Mouse (Mus musculus) hindlimb bud, embryonic 11.5 days (tissue): ENCODE measurements at regions not wholly inside any gene's neighbourhood (a gene's known extent, or its start where the extent isn't known, plus 50 kb on each side); places are given as distances from the start of the nearest gene placed in this dataset.

Experiments
- DNase-seq: peaks from one replicate; pipeline ENCODE4 v3.0.0-alpha.2; 2012; ENCODE audit warnings: low read depth, low spot score; ENCODE audit errors: extremely low spot score

DNA sequence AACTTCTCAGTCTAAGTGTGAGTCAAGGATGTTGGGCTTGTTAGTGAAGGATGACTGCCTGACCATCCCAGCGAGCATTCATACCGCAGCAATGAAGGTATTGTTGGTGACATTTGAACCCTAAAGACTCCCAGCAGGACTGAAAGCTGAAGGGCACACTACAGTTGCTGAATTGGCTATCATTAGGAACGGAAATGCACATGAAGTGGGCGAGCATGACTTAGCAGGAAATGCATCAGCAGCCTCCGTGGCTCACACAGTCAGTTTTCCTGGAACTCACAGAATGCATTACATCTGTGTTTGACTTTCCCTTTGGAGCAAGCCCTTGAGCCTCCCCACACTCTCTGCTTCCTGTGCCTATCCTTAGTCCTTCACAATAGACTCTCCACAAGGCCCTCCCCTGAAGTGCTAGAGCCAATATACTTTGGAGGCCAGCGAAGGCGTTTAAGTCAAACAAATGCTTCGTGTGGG, 63.9 kb downstream of the Tmco5 start:
- DNase-seq: no peak

DNA sequence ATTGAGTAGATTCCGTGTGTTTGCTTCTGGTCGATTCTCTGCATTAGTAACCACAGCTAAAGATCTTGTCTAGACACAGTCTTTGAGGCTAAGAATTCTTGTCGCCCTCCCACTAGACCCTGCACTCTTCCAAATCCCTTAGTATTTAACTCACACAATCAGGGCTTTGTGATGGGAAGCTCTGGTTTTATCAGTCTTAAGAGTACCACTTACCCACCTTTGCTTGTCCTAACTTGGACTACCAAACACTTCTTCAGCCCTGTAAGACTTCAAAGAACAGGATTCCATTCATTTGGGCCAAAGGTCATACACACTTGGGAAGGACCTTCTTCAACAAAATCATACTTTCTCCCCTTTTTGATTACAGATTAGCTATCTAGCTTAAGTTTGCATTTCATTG, 70.0 kb downstream of the Tmco5 start:
- DNase-seq: no peak

DNA sequence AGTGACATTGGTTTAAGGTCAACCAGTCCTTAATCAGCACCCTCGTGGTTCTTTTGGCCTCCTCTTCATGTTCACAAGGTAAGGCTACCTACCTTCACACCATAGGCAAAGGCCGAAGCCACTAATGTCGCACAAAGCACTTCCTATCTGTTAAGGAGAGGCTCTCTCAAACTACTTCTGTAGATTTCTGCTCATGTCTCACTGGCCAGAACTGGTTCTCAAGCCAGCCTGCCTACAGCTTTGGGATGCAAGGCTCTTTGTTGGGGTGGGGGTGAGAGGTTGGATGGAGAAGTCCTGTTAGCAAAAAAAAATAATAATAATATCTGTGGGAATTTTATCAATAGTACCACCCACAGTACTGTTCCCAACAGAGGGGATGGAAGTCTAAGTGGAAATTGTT, 71.2 kb downstream of the Tmco5 start:
- no peak for DNase-seq

DNA sequence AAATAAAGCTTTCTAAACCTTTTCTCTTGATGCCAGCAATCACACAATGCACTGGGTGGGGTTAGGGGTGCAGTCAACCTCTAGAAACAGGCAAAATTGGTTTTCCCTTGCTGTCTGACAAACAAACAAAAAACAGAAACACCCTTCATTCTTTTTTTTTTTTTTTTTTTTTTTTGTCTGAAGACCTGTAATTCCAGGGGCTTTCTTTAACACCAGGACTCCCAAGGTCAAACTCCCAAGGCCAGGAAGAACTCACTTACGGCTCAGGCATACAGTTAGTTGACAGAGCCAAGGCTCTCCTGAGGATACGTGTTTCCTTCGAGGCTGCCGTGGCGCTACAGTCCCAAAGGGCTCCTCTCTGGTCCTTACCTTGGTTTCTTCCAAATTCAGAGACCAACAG, 71.7 kb downstream of the Tmco5 start:
- DNase-seq: no peak

DNA sequence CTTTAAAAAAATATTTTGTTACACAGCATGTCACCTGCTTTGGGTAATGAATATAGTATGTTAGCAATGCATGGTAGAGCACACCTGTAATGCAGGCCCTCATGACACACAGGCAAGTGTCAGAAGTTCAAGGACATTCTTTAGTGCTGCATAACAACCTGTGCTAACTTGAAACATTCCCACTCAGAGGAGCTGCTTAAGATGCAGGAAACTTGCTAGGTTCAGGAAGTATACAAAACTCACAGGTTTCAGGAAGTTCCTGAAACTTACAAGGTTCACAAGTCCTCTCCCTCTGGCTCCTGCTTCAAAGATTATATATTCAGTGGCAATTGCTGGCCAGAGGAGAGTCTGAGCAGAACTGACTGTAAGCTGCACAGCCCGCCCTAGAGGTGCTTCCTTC, 73.0 kb downstream of the Tmco5 start:
- no peak for DNase-seq

DNA sequence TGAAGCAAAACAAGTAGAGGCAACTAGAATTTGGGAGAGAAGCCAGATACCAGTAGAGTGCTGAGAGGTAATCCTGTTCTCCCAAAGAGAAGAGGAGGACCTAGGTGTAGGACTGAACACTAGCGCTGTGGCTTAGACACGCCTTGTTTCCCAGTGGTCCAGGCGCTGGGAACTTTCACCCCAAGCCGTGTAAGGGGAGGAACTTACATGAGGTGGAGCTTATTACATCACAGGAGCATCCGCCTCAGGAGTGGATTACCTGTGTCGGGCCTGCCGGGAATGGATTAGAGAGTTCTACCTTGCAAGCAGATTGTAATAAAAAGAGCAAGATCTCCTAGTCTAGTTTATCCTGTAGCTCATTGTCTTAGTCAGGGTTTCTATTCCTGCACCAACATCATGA, 75.8 kb downstream of the Tmco5 start:
- no peak for DNase-seq

DNA sequence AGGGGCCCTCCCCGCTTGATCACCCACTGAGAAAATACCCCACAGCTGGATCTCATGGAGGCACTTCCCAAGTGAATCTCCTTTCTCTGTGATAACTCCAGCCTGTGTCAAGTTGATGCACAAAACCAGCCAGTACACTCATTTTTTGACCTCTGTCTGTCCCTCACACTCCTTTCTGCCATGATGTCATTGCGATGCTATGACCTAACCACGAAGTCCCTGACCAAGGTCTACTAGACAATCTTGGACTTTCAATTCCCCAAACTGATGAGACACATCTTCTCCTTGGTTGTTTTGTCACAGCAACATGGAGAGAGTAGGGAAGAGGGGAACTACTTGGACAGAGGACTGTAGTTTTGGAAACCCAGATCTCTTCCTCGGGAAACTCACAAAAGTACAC, 76.4 kb downstream of the Tmco5 start:
- no peak for DNase-seq

DNA sequence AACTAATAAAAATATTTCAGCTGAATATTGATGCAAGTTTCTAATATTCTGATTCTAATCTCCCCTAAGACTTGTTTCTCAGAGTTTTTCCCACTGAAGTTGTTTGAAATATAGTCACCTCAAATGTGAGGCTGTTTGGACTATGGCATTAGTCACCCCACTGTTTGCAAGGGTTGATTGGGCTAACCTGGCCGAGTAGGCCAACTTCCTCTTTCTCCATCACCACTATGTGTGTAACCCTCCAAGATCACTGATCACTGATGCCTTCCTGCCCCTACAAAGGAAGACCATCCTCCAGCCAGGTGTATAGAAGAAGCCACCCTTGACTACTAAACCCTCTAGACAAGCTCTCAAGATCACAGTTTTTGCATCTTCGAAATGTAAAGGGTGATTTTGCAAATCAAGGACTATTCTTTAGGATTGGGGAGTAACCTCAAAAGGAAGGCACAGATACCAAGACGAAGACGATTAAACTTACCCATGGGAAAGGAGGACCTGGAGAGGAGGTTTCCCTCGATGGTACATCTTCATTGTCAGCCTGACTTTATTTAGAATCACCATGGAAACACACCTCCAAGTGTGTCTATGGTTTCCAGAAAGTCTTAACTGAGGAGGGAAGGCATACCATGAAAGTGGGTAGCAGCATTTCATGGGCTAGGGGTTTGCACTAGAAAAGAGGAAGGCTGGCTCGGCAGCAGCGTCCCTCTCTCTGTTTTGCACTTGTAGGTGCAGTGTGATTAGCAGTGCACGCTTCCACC, 84.8 kb downstream of the Tmco5 start:
- no peak for DNase-seq

DNA sequence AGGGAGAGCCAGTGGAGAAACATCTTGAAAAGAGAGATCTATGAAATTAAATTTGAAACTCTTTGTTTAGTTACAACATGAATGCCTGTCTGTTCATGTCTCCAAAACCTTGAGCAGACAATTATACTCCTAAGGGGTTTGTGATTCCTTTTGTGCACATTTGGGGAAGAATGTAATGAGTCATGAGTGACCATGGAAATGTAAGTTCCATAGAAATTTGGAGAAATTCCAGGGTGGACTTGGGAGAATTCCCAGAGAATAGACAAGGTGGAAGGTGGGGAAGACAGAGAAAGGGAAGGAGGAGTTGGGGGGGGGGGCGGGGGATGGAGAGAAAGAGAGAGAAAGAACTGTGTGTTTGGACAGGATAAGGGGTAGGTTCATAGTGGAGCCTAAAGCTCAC, 87.8 kb downstream of the Tmco5 start:
- no peak for DNase-seq

DNA sequence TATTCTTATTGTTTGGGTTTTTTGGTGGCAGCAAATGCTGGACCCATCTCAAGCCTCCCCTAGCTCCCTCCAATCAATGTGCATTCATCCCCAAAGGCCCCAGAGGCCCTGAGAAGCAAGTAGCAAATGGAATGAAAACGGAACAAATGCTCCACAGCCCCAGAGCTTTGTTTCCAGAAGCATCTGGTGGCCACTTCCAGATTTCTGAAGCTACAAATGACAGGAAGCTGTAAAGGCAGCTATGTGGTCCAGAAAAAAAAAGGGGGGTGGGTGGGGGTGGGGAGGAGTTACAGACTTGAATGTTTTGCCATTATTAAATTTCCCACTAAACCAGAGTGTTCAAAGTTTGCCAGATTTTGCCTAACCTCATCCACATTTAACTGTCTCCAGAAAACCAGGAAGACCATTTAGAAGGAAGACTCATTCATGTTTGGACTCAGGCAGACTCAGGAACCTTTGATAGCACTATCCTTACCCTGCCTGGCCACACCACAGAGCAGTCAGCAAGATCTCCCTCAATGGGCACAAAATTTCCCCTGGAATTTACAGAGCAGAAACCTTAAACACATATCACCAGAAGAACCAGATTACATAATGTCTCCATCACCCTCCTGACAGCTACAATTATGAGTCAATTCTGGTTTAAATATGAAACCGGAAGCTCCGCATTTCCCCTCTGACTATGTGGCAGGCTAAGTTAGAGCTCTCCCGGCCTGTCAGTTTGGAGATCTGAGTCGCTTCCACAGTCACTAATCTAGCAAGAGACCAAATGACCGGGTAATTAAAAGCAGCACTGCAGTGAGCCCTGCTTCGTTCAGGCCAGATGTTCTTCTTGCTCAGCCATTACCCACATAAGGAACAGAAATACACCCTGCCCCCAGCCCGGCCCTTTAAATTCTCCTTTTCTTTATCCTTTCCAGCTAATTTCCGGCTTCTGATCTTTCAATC, 93.4 kb downstream of the Tmco5 start:
- DNase-seq: peak; percentile 85

DNA sequence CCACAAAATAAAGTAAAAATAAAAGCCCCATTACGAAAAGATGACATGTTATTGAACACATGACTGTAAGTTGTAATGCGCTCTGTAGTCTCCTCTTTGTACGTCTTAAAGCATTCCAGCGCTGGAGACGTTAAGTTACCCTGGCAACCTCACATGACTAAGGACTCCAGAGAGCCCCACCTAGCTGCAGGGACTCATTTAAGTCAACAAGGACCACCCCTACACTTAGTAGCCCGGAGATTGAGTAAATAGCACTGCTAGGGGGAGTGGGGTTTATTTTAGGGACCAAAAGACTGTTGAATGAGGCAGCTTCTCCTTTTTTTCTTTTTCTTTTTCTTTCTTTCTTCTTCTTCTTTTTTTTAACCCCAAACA, 94.1 kb downstream of the Tmco5 start:
- DNase-seq: no peak

DNA sequence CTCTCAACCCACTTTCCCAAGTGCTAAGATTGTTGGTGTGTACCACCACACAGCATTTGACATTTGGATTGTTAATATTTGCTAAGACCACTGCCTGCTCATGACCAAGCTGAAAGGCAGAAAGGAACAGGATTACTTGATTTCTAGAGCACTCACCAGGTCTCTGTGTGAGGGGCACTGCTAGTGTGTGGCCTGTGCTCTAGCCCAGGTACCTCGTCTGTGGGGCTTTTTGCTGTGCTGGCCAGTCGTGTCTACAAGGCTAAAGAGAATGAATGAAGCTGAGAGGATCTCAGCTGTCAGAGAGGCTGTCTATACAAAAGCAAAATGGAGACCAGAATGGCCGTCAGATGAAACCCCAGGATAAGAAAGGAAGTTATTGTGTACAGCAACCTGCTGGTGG, 95.0 kb downstream of the Tmco5 start:
- DNase-seq: no peak

DNA sequence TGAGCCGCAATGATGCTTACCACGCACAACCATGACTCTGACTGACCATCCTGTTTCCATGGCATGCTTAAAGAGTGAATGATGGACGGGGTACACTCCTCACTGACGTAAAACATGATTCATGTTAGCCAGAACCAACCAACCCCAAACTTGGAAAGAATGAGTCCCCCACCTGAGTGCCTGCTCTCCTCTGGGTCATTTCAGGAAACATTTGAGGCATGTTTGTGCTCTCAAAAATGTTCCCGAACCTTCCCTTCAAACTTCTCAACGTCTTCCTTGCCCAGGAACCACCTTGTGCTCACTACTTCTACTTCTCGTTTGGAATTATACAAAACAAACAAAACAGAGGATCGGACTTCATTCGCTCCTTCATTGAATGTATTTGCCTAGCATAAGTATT, 95.7 kb downstream of the Tmco5 start:
- no peak for DNase-seq

DNA sequence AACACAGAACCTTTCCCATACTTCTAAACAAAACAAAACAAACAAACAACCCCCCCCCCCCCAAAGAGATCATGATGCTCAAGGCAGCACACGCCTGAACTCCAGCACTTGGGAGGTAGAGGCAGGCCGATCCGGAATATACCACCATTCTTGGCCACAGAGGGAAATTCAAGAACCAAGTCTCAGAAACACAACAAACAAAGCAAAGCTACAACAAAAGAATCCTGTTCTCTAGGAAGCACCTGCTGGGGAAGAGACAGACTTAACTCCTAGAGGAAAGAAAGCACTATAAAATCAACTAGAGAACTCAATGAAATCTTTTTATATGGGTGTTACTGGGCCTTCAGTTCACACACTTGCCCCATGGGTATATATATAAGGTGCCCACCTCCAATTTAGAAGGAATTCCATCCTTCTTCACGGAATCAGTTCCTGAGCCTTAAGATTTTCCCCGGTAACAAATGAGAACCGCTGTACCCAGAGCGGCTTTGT, 96.1 kb downstream of the Tmco5 start:
- no peak for DNase-seq

DNA sequence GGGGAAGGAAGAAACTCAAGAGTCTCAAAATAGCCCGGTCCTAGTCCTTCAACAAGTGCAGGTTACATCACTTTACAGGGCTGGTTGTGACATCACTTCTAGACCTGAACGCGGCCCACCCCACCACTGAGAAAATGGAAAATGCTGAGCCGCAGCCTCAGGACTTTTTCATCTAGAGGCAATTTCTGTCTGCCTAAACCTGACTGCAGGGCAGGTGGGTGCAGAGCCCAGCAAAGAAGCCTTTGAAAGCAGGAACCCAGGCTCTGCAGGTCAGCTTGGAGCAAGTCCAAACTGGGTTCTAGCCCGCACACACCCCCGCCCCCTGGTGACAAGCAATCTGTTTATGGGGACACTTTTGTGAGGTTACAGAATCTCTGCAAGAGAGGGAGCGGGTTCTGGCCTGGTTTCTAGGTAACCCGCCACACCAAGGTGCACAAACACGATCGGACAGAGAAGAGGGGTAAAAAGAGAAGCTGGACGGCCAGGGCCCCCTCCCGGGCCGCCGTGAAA, 96.7 kb downstream of the Tmco5 start:
- no peak for DNase-seq

DNA sequence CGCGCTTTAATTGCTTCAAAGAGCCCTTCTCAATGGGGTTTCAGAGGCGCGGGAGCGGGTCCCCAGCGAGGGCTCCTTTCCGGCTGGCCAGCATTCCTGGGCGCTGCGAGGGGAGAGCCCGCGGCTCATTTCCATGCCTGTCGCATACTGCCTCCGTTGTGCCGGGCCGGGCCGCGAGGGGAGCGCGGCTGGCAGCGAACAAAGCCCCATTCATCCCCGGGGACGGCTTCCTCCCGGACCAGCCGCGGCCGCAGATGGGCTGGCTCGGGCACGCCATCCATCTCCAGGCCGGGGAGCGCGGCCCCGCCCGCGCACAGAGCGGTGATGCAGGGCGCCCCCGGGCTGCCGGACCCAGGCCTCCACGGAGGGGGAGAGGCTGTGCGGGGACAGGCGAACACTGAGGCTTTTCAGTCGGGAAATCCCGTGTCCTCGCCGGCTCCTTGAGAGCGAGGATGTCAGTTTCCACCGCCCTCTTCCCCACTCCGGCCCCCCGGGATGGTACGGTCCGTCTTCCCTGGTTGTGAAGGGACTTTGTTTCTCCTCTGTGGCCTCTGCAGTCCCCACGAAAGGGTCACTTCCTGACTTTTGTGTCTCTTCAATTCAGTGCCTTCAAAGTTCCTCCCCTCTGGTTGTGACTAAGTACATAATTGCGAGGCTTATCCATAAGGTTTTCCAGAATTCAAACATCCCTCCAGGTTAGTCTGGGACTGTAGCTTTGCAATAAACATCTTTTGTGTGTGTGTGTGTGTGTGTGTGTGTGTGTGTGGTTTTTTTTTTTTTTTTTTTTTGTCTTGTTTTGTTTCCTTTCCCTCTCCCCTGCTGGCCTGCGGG, 97.3 kb downstream of the Tmco5 start:
- DNase-seq: peak; percentile 77

DNA sequence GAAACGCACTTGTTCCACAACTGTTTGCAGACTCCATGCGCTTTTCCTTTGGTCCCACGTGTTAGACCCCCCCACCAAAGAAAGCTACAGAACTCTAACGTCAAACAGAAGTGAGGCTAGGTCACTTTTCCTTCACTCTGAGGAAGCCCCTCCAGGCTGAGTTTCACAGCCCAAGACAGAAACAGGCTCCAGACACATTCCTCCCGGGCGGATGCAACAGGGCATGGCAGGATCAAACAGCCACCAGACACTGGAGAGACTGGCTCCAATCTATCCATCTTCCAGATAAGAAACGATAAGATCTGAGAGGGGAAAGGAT, 97.9 kb downstream of the Tmco5 start:
- no peak for DNase-seq

DNA sequence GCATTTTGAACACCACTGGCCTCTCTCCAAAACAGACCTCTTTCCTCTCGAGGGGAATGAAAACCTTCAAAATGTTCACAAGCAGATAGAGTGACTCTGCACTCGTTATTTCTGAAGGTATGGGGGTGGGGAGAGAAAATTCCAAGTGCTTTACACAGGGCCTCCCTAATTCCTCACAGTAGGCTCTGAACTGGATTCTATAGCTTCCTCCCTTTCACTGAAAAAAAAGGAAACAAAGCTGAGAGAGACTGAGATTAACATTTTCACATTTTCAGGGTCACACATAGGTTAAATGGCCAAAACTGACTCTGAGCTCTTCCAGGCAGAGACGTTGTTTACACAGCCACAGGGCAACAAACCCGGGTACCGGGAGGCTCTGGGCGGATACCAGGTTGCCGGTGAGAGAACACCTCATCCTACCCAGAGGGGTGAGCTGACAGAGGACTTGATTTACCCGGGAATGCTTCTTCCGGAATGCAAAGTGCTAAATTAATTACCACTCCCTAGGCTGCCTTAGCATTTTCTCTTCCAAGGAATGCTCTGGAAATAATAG, 98.5 kb downstream of the Tmco5 start:
- DNase-seq: no peak

DNA sequence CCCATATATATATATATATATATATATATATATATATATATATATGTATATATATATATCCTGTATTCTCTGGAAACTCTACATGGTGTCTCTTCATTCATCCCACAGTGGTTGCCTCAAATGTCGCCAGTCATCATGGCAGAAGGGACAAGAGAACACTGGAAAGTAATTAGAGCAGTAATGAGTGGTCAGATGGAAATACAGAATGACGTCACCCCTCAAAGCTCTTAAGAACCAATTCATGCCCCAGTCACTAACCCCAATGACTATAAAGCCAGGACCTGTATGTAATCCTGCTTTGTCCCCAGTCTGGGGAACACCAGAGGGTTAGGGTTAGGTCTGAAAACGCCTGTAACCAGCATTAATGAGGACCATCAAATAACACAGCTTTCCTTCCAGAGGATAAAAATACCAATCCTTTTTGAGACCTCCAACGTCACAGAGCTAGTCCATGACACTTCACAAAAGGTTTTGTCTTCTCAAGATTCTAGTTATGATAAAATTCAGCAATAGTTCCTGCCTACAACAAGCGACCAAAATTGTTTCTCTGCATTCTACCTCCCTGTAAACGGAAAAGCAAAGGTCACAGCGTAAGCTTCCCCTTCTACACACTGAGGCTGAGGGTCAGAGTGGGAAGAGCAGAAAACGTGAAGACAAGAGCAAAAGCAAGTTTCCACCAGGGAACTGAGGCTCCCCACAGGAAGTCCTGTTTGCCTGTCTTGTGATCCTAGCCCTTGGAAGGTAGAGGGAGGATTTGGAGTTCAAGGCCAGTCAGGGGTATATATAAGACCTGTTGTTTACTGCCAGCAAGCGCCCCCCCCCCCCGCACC, 99.5 kb downstream of the Tmco5 start:
- no peak for DNase-seq

DNA sequence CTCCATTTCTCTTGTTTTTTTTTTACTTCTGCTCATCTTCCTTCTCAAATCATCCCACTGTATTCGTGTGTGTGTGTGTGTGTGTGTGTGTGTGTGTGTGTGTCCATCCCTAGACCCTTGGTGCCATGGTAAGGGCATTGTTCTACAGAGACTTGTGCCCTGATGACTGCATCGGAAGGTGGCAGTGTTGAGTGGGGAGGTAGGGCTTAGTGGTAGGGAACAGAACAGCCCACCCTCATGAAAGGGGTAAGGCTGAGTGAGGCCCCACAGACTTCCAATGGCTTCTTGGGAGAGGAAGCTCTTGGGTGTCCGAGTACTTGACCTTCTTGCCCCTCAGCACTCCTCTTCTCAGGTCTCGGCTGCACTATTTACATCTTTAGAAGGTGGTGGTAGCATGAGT, 100.3 kb downstream of the Tmco5 start:
- no peak for DNase-seq
